Mouse (Mus musculus): ENCODE results near the gene Rbm18. TPM values are rescaled to one million over a fixed set of nuclear protein-coding genes. Genes with fewer than 3 reads are reported as not detected.
"Not testable (repeated sequence)": the region's sequence is repeated elsewhere in the genome, so short reads cannot be mapped to it uniquely, and the experiment has no call there.

Gene Rbm18
- polyA plus RNA-seq, 1 experiment from 2014 or later = 22.4 TPM

GRCm38 (mm10) chr2:36167990-36168618, 31.5 kb upstream of the Rbm18 start:
- H3K9ac ChIP-seq (ENCODE audit: low read depth, low read length) = no peak overlapping the region
- WGBS (ENCODE audit: insufficient replicate concordance) = 81% methylated on average over 1 of the region's 1 CpGs
- no peaks in the 10 kb centered on the region for H3K27me3 ChIP-seq (ENCODE audit: control insufficient read depth, insufficient read depth, low read depth, low read length)
- H3K4me1 ChIP-seq (ENCODE audit: control insufficient read depth, low read depth, low read length) = no peaks in the 10 kb centered on the region; the same call in 1 of the 2 replicates
- ATAC-seq (ENCODE audit: low read depth) = no peak
- no peak overlapping the region for H3K4me3 ChIP-seq (ENCODE audit: low read depth, low read length)
- H3K9me3 ChIP-seq (replicated peaks; ENCODE audit: control insufficient read depth, low read length) = no peaks in the 10 kb centered on the region
- H3K4me2 ChIP-seq (ENCODE audit: low read depth, low read length) = no peak overlapping the region
- no peaks in the 10 kb centered on the region for H3K36me3 ChIP-seq (ENCODE audit: control insufficient read depth, insufficient read depth)
- no peak overlapping the region for H3K27ac ChIP-seq (ENCODE audit: low read length)

- WGBS (ENCODE audit: insufficient replicate concordance) = 83% methylated on average over 4 of the region's 4 CpGs
- H3K4me3 ChIP-seq (ENCODE audit: low read depth, low read length) = no peak overlapping the region
- no peak overlapping the region for H3K9ac ChIP-seq (ENCODE audit: low read depth, low read length)
- no peaks in the 10 kb centered on the region for H3K4me1 ChIP-seq (ENCODE audit: control insufficient read depth, low read depth, low read length)
- H3K27ac ChIP-seq (ENCODE audit: low read length) = no peak overlapping the region
- no peaks in the 10 kb centered on the region; the same call in 1 of the 2 replicates for H3K36me3 ChIP-seq (ENCODE audit: control insufficient read depth, insufficient read depth)
- no peak overlapping the region for H3K4me2 ChIP-seq (ENCODE audit: low read depth, low read length)
- ATAC-seq (ENCODE audit: low read depth) = no peak
- H3K27me3 ChIP-seq (ENCODE audit: control insufficient read depth, insufficient read depth, low read depth, low read length) = no peaks in the 10 kb centered on the region
- no peaks in the 10 kb centered on the region for H3K9me3 ChIP-seq (replicated peaks; ENCODE audit: control insufficient read depth, low read length)
Observed at GRCm38 (mm10) chr2:36159336-36159735, 22.8 kb upstream of the Rbm18 start.

- no peak overlapping the region for H3K27ac ChIP-seq (ENCODE audit: low read length)
- no peaks in the 10 kb centered on the region for H3K9me3 ChIP-seq (replicated peaks; ENCODE audit: control insufficient read depth, low read length)
- WGBS (ENCODE audit: insufficient replicate concordance) = 76% methylated on average over 1 of the region's 1 CpGs
- peaks cover 7% of the 10 kb centered on the region; the same call in 1 of the 2 replicates for H3K36me3 ChIP-seq (ENCODE audit: control insufficient read depth, insufficient read depth)
- no peak for ATAC-seq (ENCODE audit: low read depth)
- no peak overlapping the region for H3K9ac ChIP-seq (ENCODE audit: low read depth, low read length)
- H3K4me1 ChIP-seq (ENCODE audit: control insufficient read depth, low read depth, low read length) = no peaks in the 10 kb centered on the region
- H3K27me3 ChIP-seq (ENCODE audit: control insufficient read depth, insufficient read depth, low read depth, low read length) = no peaks in the 10 kb centered on the region
- no peak overlapping the region for H3K4me2 ChIP-seq (ENCODE audit: low read depth, low read length)
- H3K4me3 ChIP-seq (ENCODE audit: low read depth, low read length) = no peak overlapping the region
Observed at GRCm38 (mm10) chr2:36157461-36157860, 20.9 kb upstream of the Rbm18 start.

GRCm38 (mm10) chr2:36152401-36152800, 15.8 kb upstream of the Rbm18 start:
- H3K27me3 ChIP-seq (ENCODE audit: control insufficient read depth, insufficient read depth, low read depth, low read length); H3K9me3 ChIP-seq (replicated peaks; ENCODE audit: control insufficient read depth, low read length); ATAC-seq (ENCODE audit: low read depth); H3K9ac ChIP-seq (ENCODE audit: low read depth, low read length); H3K4me1 ChIP-seq (ENCODE audit: control insufficient read depth, low read depth, low read length); H3K4me3 ChIP-seq (ENCODE audit: low read depth, low read length); H3K4me2 ChIP-seq (ENCODE audit: low read depth, low read length); H3K27ac ChIP-seq (ENCODE audit: low read length): not testable (repeated sequence)
- WGBS (ENCODE audit: insufficient replicate concordance) = 80% methylated on average over 4 of the region's 4 CpGs
- peaks cover 13% of the 10 kb centered on the region; the same call in 1 of the 2 replicates for H3K36me3 ChIP-seq (ENCODE audit: control insufficient read depth, insufficient read depth)

GRCm38 (mm10) chr2:36148876-36149365, 12.3 kb upstream of the Rbm18 start:
- ATAC-seq (ENCODE audit: low read depth) = no peak
- no peak overlapping the region for H3K27ac ChIP-seq (ENCODE audit: low read length)
- WGBS (ENCODE audit: insufficient replicate concordance) = 83% methylated on average over 7 of the region's 7 CpGs
- no peak overlapping the region for H3K9ac ChIP-seq (ENCODE audit: low read depth, low read length)
- no peaks in the 10 kb centered on the region for H3K4me1 ChIP-seq (ENCODE audit: control insufficient read depth, low read depth, low read length)
- no peak overlapping the region for H3K4me3 ChIP-seq (ENCODE audit: low read depth, low read length)
- no peaks in the 10 kb centered on the region for H3K9me3 ChIP-seq (replicated peaks; ENCODE audit: control insufficient read depth, low read length)
- no peak overlapping the region for H3K4me2 ChIP-seq (ENCODE audit: low read depth, low read length)
- peaks cover 11% of the 10 kb centered on the region; the same call in 1 of the 2 replicates for H3K36me3 ChIP-seq (ENCODE audit: control insufficient read depth, insufficient read depth)
- no peaks in the 10 kb centered on the region for H3K27me3 ChIP-seq (ENCODE audit: control insufficient read depth, insufficient read depth, low read depth, low read length)

- H3K27me3 ChIP-seq (ENCODE audit: control insufficient read depth, insufficient read depth, low read depth, low read length) = no peaks in the 10 kb centered on the region
- H3K4me1 ChIP-seq (ENCODE audit: control insufficient read depth, low read depth, low read length) = peaks cover 11% of the 10 kb centered on the region
- no peaks in the 10 kb centered on the region for H3K9me3 ChIP-seq (replicated peaks; ENCODE audit: control insufficient read depth, low read length)
- H3K27ac ChIP-seq (ENCODE audit: low read length) = no peak overlapping the region
- peaks cover 2% of the 10 kb centered on the region; the same call in 1 of the 2 replicates for H3K36me3 ChIP-seq (ENCODE audit: control insufficient read depth, insufficient read depth)
- no peak overlapping the region for H3K4me2 ChIP-seq (ENCODE audit: low read depth, low read length)
- H3K4me3 ChIP-seq (ENCODE audit: low read depth, low read length) = no peak overlapping the region
- 68% methylated on average over 2 of the region's 2 CpGs for WGBS (ENCODE audit: insufficient replicate concordance)
- ATAC-seq (ENCODE audit: low read depth) = no peak
- no peak overlapping the region for H3K9ac ChIP-seq (ENCODE audit: low read depth, low read length)
Observed at GRCm38 (mm10) chr2:36139096-36139495, 2.5 kb upstream of the Rbm18 start.

GRCm38 (mm10) chr2:36135887-36136286, 686 bp downstream of the Rbm18 start:
- Histone ChIP-seq H3K27me3 (ENCODE audit: control insufficient read depth, insufficient read depth, low read depth, low read length) (no peaks in the 10 kb centered on the region), H3K4me3 (ENCODE audit: low read depth, low read length) (peak overlapping the region; percentile 92), H3K9me3 (replicated peaks; ENCODE audit: control insufficient read depth, low read length) (no peaks in the 10 kb centered on the region), H3K4me2 (ENCODE audit: low read depth, low read length) (peak overlapping the region; percentile 62), H3K27ac (ENCODE audit: low read length) (peak overlapping the region; percentile 85), H3K36me3 (ENCODE audit: control insufficient read depth, insufficient read depth) (peaks cover 21% of the 10 kb centered on the region), H3K9ac (ENCODE audit: low read depth, low read length) (peak overlapping the region; percentile 88), H3K4me1 (ENCODE audit: control insufficient read depth, low read depth, low read length) (peaks cover 11% of the 10 kb centered on the region)
- under 1% methylated on average over 4 of the region's 4 CpGs for WGBS (ENCODE audit: insufficient replicate concordance)
- no peak for ATAC-seq (ENCODE audit: low read depth)

- no peak overlapping the region for H3K27ac ChIP-seq (ENCODE audit: low read length)
- H3K36me3 ChIP-seq (ENCODE audit: control insufficient read depth, insufficient read depth) = peaks cover 33% of the 10 kb centered on the region
Observed at GRCm38 (mm10) chr2:36129051-36129450, 7.5 kb downstream of the Rbm18 start.

GRCm38 (mm10) chr2:36127973-36128372, 8.6 kb downstream of the Rbm18 start:
- Histone ChIP-seq H3K4me3 (ENCODE audit: low read depth, low read length) (no peak overlapping the region), H3K9me3 (replicated peaks; ENCODE audit: control insufficient read depth, low read length) (no peaks in the 10 kb centered on the region), H3K4me2 (ENCODE audit: low read depth, low read length) (no peak overlapping the region), H3K9ac (ENCODE audit: low read depth, low read length) (no peak overlapping the region), H3K27me3 (ENCODE audit: control insufficient read depth, insufficient read depth, low read depth, low read length) (no peaks in the 10 kb centered on the region), H3K36me3 (ENCODE audit: control insufficient read depth, insufficient read depth) (peaks cover 23% of the 10 kb centered on the region), H3K27ac (ENCODE audit: low read length) (no peak overlapping the region), H3K4me1 (ENCODE audit: control insufficient read depth, low read depth, low read length) (no peaks in the 10 kb centered on the region)
- 63% methylated on average over 4 of the region's 4 CpGs for WGBS (ENCODE audit: insufficient replicate concordance)
- ATAC-seq (ENCODE audit: low read depth) = no peak

More at GRCm38 (mm10) chr2:36129051-36129450, 7.5 kb downstream of the Rbm18 start:
- no peak for ATAC-seq (ENCODE audit: low read depth)
- H3K9me3 ChIP-seq (replicated peaks; ENCODE audit: control insufficient read depth, low read length) = no peaks in the 10 kb centered on the region
- no peak overlapping the region for H3K9ac ChIP-seq (ENCODE audit: low read depth, low read length)
- H3K4me2 ChIP-seq (ENCODE audit: low read depth, low read length) = no peak overlapping the region
- no peak overlapping the region for H3K4me3 ChIP-seq (ENCODE audit: low read depth, low read length)
- no peaks in the 10 kb centered on the region for H3K4me1 ChIP-seq (ENCODE audit: control insufficient read depth, low read depth, low read length)
- H3K27me3 ChIP-seq (ENCODE audit: control insufficient read depth, insufficient read depth, low read depth, low read length) = no peaks in the 10 kb centered on the region
- 70% methylated on average over 3 of the region's 3 CpGs for WGBS (ENCODE audit: insufficient replicate concordance)

All from liver, embryonic 16.5 days (tissue).